Mouse (Mus musculus): ENCODE results near the gene Slc22a16.

- TF ChIP-seq CTCF (IDR thresholded peaks at IDR 0.05; ENCODE audit: low read depth, low read length) (no peak), TAL1 (conservative IDR thresholded peaks at IDR 0.05; ENCODE audit: low read depth, low read length) (no peak), GATA1 (IDR thresholded peaks at IDR 0.05; ENCODE audit: borderline replicate concordance, low read length) (no peak)
Observed at GRCm38 (mm10) chr10:40527573-40527972, 42.6 kb upstream of the Slc22a16 start.

Data from G1E (cell line).